Mouse (Mus musculus): ENCODE results near the gene Mrpl51. TPM values are rescaled to one million over a fixed set of nuclear protein-coding genes. Genes with fewer than 3 reads are reported as not detected.

Mrpl51 gene
- polyA plus RNA-seq, 1 experiment from 2014 or later: 151 TPM

- Histone ChIP-seq H3K4me1 (ENCODE audit: insufficient read depth, low read depth, low read length) (no peaks in the 10 kb centered on the region), H3K9ac (replicated peaks; ENCODE audit: low read depth) (no peak overlapping the region), H3K4me2 (replicated peaks; ENCODE audit: low read depth, low read length) (no peak overlapping the region), H3K4me3 (ENCODE audit: low read depth, low read length) (no peak overlapping the region), H3K27me3 (replicated peaks; ENCODE audit: insufficient read depth, low read length) (no peaks in the 10 kb centered on the region), H3K36me3 (ENCODE audit: insufficient read depth, low read length) (0 out of 2 replicates have a peak, but pooled peaks cover 7% of the 10 kb centered on the region), H3K9me3 (ENCODE audit: low read length) (no peaks in the 10 kb centered on the region), H3K27ac (ENCODE audit: low read length) (no peak overlapping the region)
- no peak for DNase-seq (ENCODE audit: low spot score)
- ATAC-seq: no peak
- TF ChIP-seq EP300 (IDR thresholded peaks at IDR 0.05) (no peak), CTCF (IDR thresholded peaks at IDR 0.05) (no peak)
- WGBS: 66% methylated on average over 7 of the region's 7 CpGs
Observed at GRCm38 (mm10) chr6:125156903-125157614, 34.5 kb upstream of the Mrpl51 start.

GRCm38 (mm10) chr6:125158944-125159492 is 32.6 kb upstream of the Mrpl51 start:
- H3K9me3 ChIP-seq (ENCODE audit: low read length): no peaks in the 10 kb centered on the region
- H3K4me3 ChIP-seq (ENCODE audit: low read depth, low read length): no peak overlapping the region
- H3K4me1 ChIP-seq (ENCODE audit: insufficient read depth, low read depth, low read length): peaks cover 6% of the 10 kb centered on the region; the same call in 1 of the 2 replicates
- DNase-seq (ENCODE audit: low spot score) (no peak), ATAC-seq (no peak)
- no peak overlapping the region for H3K27ac ChIP-seq (ENCODE audit: low read length)
- H3K4me2 ChIP-seq (replicated peaks; ENCODE audit: low read depth, low read length): no peak overlapping the region
- TF ChIP-seq EP300 (IDR thresholded peaks at IDR 0.05) (no peak), CTCF (IDR thresholded peaks at IDR 0.05) (no peak)
- H3K36me3 ChIP-seq (ENCODE audit: insufficient read depth, low read length): 0 out of 2 replicates have a peak, but pooled peaks cover 7% of the 10 kb centered on the region
- no peaks in the 10 kb centered on the region for H3K27me3 ChIP-seq (replicated peaks; ENCODE audit: insufficient read depth, low read length)
- 86% methylated on average over 15 of the region's 15 CpGs for WGBS
- no peak overlapping the region for H3K9ac ChIP-seq (replicated peaks; ENCODE audit: low read depth)

GRCm38 (mm10) chr6:125159773-125160557 is 31.6 kb upstream of the Mrpl51 start:
- Histone ChIP-seq H3K9ac (replicated peaks; ENCODE audit: low read depth) (no peak overlapping the region), H3K9me3 (ENCODE audit: low read length) (no peaks in the 10 kb centered on the region), H3K36me3 (ENCODE audit: insufficient read depth, low read length) (0 out of 2 replicates have a peak, but pooled peaks cover 7% of the 10 kb centered on the region), H3K27ac (ENCODE audit: low read length) (0 out of 2 replicates have a peak overlapping the region, but pooled peaks have one; percentile 14), H3K4me2 (replicated peaks; ENCODE audit: low read depth, low read length) (no peak overlapping the region), H3K4me3 (ENCODE audit: low read depth, low read length) (no peak overlapping the region), H3K27me3 (replicated peaks; ENCODE audit: insufficient read depth, low read length) (no peaks in the 10 kb centered on the region), H3K4me1 (ENCODE audit: insufficient read depth, low read depth, low read length) (peaks cover 7% of the 10 kb centered on the region; the same call in 1 of the 2 replicates)
- 74% methylated on average over 7 of the region's 7 CpGs for WGBS
- ATAC-seq: no peak
- DNase-seq (ENCODE audit: low spot score): no peak
- TF ChIP-seq CTCF (IDR thresholded peaks at IDR 0.05): no peak
- no peak for TF ChIP-seq EP300 (IDR thresholded peaks at IDR 0.05)

GRCm38 (mm10) chr6:125160558-125160853 is 31.1 kb upstream of the Mrpl51 start:
- TF ChIP-seq EP300 (IDR thresholded peaks at IDR 0.05): no peak
- no peak for TF ChIP-seq CTCF (IDR thresholded peaks at IDR 0.05)
- ATAC-seq: no peak
- 60% methylated on average over 10 of the region's 10 CpGs for WGBS
- Histone ChIP-seq H3K36me3 (ENCODE audit: insufficient read depth, low read length) (0 out of 2 replicates have a peak, but pooled peaks cover 7% of the 10 kb centered on the region), H3K9me3 (ENCODE audit: low read length) (no peaks in the 10 kb centered on the region), H3K27me3 (replicated peaks; ENCODE audit: insufficient read depth, low read length) (no peaks in the 10 kb centered on the region), H3K9ac (replicated peaks; ENCODE audit: low read depth) (no peak overlapping the region), H3K27ac (ENCODE audit: low read length) (0 out of 2 replicates have a peak overlapping the region, but pooled peaks have one; percentile 14), H3K4me3 (ENCODE audit: low read depth, low read length) (no peak overlapping the region), H3K4me1 (ENCODE audit: insufficient read depth, low read depth, low read length) (peaks cover 7% of the 10 kb centered on the region; the same call in 1 of the 2 replicates), H3K4me2 (replicated peaks; ENCODE audit: low read depth, low read length) (no peak overlapping the region)
- DNase-seq (ENCODE audit: low spot score): no peak

- peak; percentile 74 for DNase-seq (ENCODE audit: low spot score)
- Histone ChIP-seq H3K36me3 (ENCODE audit: insufficient read depth, low read length) (0 out of 2 replicates have a peak, but pooled peaks cover 7% of the 10 kb centered on the region), H3K27ac (ENCODE audit: low read length) (0 out of 2 replicates have a peak overlapping the region, but pooled peaks have one; percentile 38), H3K4me1 (ENCODE audit: insufficient read depth, low read depth, low read length) (peaks cover 7% of the 10 kb centered on the region; the same call in 1 of the 2 replicates), H3K4me3 (ENCODE audit: low read depth, low read length) (no peak overlapping the region), H3K9me3 (ENCODE audit: low read length) (no peaks in the 10 kb centered on the region), H3K4me2 (replicated peaks; ENCODE audit: low read depth, low read length) (no peak overlapping the region), H3K27me3 (replicated peaks; ENCODE audit: insufficient read depth, low read length) (no peaks in the 10 kb centered on the region), H3K9ac (replicated peaks; ENCODE audit: low read depth) (no peak overlapping the region)
- 24% methylated on average over 22 of the region's 22 CpGs for WGBS
- TF ChIP-seq EP300 (IDR thresholded peaks at IDR 0.05) (peak; percentile 20), CTCF (IDR thresholded peaks at IDR 0.05) (no peak)
- ATAC-seq: peak; percentile 18; the same call in 1 of the 2 replicates
Observed at GRCm38 (mm10) chr6:125160854-125161760, 30.5 kb upstream of the Mrpl51 start.
